8 mouse cellular contexts compared by ENCODE assay signal in genomic region chr2:57237920-57238613, GRCm38 (mm10). TPM values are rescaled to one million over a fixed set of nuclear protein-coding genes. Genes with fewer than 3 reads are reported as not detected.
DNase-seq lines count a peak whose midpoint lies in the region; ATAC-seq and TF ChIP-seq lines count a peak whose summit lies in the region.

No protein-coding gene starts in this region.

- peak; percentile 88 for ATAC-seq in common myeloid progenitor, adult 5-6 weeks (replicated peaks; ENCODE audit: low read depth, poor library complexity, severe bottlenecking)

- intact Hi-C loops in left cerebral cortex, adult 2 months (cut with DNase I): loop anchor here (2.0 kb wide), 2 partner anchors 55 to 121 kb away; no protein-coding TSS in a partner anchor

- H3K79me2 ChIP-seq in macrophage (ENCODE audit: inconsistent target): peaks cover 42% of the 10 kb centered on the region; the same call in 1 of the 2 replicates

- H3K27ac ChIP-seq in left cerebral cortex, adult 2 months: peak overlapping the region; percentile 97
- peak overlapping the region; percentile 68 for H3K27ac ChIP-seq in macrophage

- no peak for TF ChIP-seq CTCF in left cerebral cortex, adult 2 months (IDR thresholded peaks at IDR 0.05)

- 1% methylated on average over 60 of the region's 69 CpGs for WGBS in macrophage (ENCODE audit: missing documents)

- H3K36me3 ChIP-seq in macrophage (ENCODE audit: inconsistent target): no peaks in the 10 kb centered on the region

- H3K4me3 ChIP-seq in left cerebral cortex, adult 2 months: peak overlapping the region; percentile 67
- H3K4me3 ChIP-seq in macrophage (ENCODE audit: inconsistent target): peak overlapping the region; percentile 82

- peak; percentile 93 for DNase-seq in ZHBTc4 (ENCODE audit: low read depth, low spot score)
- DNase-seq in gastrocnemius, adult 8-10 months (ENCODE audit: low spot score in 2 of 2): peak; percentile 81 to 86
- DNase-seq in hindlimb bud, embryonic 11.5 days (ENCODE audit: extremely low spot score, low read depth, low spot score): peak; percentile 10
- DNase-seq in left cerebral cortex, adult 2 months (ENCODE audit: extremely low spot score in 1 of 2, low spot score in 2 of 2): peak; percentile 72 to 77
- peak; percentile 77 for DNase-seq in right cerebral cortex, adult 18-20 months
- peak; percentile 87 for DNase-seq in urinary bladder, adult 2 months (ENCODE audit: low spot score)

RNA-seq across cellular contexts. Expression of gene Gpd2, which starts 0.6 kb away (rescaled TPM):
- total RNA-seq in common myeloid progenitor, adult 5-6 weeks (2017): 24.2 and 29.2 TPM in 2 replicates
- 100 to 1,000 TPM; 193 to 241 (median 217) TPM for total RNA-seq in gastrocnemius, adult 8-10 months (2022)
- 10 to 100 TPM; 92.8 to 98.0 TPM for total RNA-seq in left cerebral cortex, adult 2 months (2021)
- total RNA-seq in macrophage (2018; cell fraction: chromatin; rRNA removed): 100 to 1,000 TPM in 5 of 26 experiments, 10 to 100 TPM in 21; 19.6 to 228 (median 57.5) TPM
- total RNA-seq in macrophage (2018; cell fraction: cytosol; rRNA removed): 10 to 100 TPM; 14.9 to 51.6 (median 29.2) TPM
- total RNA-seq in macrophage (2018; cell fraction: nucleus; rRNA removed): 100 to 1,000 TPM in 3 of 26 experiments, 10 to 100 TPM in 23; 14.4 to 252 (median 38.4) TPM
- 10.2 to 13.1 TPM (median 12.5 TPM) in 3 replicates for polyA plus RNA-seq in macrophage (2018)
- polyA plus RNA-seq in urinary bladder, adult 2 months (2012; rRNA removed): 7.8 and 9.1 TPM in 2 replicates

Comparison
In these comparisons a context has a peak if more than half of its experiments do, and no peak if none do; other contexts are left out.
1. Peak in every context shown above with its lines: DNase-seq, ATAC-seq, H3K4me3 ChIP-seq and H3K27ac ChIP-seq.
2. DNase-seq: peak in every context shown above with its lines; median percentile 93 in ZHBTc4; 87 in urinary bladder, adult 2 months; 84 in gastrocnemius, adult 8-10 months; 77 in right cerebral cortex, adult 18-20 months; 74 in left cerebral cortex, adult 2 months; 10 in hindlimb bud, embryonic 11.5 days.